7 mouse cellular contexts compared by ENCODE assay signal in the genomic region with DNA sequence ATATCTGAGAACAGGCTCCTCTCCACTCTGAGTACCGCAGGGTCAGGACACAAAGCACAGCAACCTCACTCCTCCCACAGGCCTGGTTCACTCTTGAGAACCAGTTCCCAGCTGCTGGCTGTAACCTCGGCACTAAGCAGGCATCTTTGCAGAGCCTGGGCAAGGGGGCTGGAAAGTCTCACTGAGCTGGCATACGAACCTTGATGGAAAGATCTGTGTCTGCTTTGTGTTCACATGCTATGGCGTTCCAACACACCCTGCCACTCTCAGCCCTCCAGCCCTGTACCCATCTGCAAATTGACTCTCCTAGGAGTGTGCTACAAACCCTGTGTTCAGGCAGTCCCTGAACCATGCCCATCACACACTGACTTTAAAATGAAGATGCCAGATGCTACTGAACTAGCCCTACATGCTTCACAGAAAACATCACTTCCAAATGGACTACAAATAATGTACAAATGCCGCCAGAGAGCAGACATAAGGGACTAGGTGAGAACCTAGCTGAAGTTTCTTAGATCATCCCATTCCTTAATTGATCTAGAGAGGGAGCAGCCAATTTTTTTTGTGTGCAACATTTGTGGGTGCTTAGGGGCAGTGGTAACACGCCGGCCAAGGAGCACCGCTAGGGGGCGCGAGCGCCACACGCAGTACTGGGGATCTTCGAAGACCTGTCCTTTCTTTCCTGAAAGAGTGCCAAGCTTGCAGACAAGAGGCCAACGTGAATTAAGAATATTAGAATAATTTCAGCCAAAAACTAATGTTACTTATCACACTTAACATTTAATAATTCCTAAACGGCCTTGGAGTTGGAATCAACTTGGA. TPM values are rescaled to one million over a fixed set of nuclear protein-coding genes. Genes with fewer than 3 reads are reported as not detected.
DNase-seq lines count a peak whose midpoint lies in the region; ATAC-seq lines count a peak whose summit lies in the region.

No protein-coding gene starts in this region.

- peak; percentile 78 for ATAC-seq in cerebellum, adult (ENCODE audit: insufficient number of reproducible peaks, low FRiP score, low TSS enrichment)
- peak; percentile 83 for ATAC-seq in frontal cortex, adult (ENCODE audit: low TSS enrichment)
- 0 out of 2 replicates have a peak, but pooled peaks have one; percentile 45 for ATAC-seq in midbrain, embryonic 16.5 days

- H3K9ac ChIP-seq in midbrain, embryonic 16.5 days (ENCODE audit: low read depth, low read length), result no peak overlapping the region

- H3K9me3 ChIP-seq in midbrain, embryonic 16.5 days (replicated peaks; ENCODE audit: control insufficient read depth, low read length, poor library complexity, severe bottlenecking), result no peaks in the 10 kb centered on the region

- H3K4me2 ChIP-seq in midbrain, embryonic 16.5 days (ENCODE audit: low read length), result no peak overlapping the region

- H3K27ac ChIP-seq in midbrain, embryonic 16.5 days (ENCODE audit: low read length), result no peak overlapping the region

- no peaks in the 10 kb centered on the region for H3K4me1 ChIP-seq in midbrain, embryonic 16.5 days (ENCODE audit: control insufficient read depth, insufficient read depth, low read length)

- DNase-seq in Muller cell, postnatal 12 days (ENCODE audit: inconsistent ontology term), result peak; percentile 74
- DNase-seq in induced T-regulatory cell, adult 2 months (ENCODE audit: low read depth), result peak; percentile 69
- DNase-seq in left cerebral cortex, adult 8-10 months (ENCODE audit: low spot score in 2 of 2), result peak; percentile 13 to 69
- peak; percentile 37 to 49 for DNase-seq in spleen, postnatal 36 days (ENCODE audit: low spot score in 2 of 2)

- WGBS in midbrain, embryonic 16.5 days, result 23% methylated on average over 15 of the region's 15 CpGs

- no peaks in the 10 kb centered on the region for H3K36me3 ChIP-seq in midbrain, embryonic 16.5 days (ENCODE audit: control insufficient read depth, insufficient read depth, low read length)

- no peaks in the 10 kb centered on the region; the same call in 1 of the 2 replicates for H3K27me3 ChIP-seq in midbrain, embryonic 16.5 days (ENCODE audit: control insufficient read depth, insufficient read depth, low read depth, low read length)

- no peak overlapping the region for H3K4me3 ChIP-seq in midbrain, embryonic 16.5 days (ENCODE audit: low read depth, low read length)

RNA-seq across cellular contexts. Expression of gene Lmbr1, which starts 11.0 kb away (rescaled TPM):
- total RNA-seq in left cerebral cortex, adult 8-10 months (2022), result 10 to 100 TPM; 28.6 to 37.1 (median 32.1) TPM
- polyA plus RNA-seq in midbrain, embryonic 16.5 days (2015; fragmentation: Nextera tagmentation; extraction: Ambion mirVana), result 44.0 and 46.2 TPM in 2 replicates

RNA-seq across cellular contexts. Expression of gene Nom1, which starts 45.3 kb away (rescaled TPM):
- 10 to 100 TPM; 25.1 to 28.9 (median 26.8) TPM for total RNA-seq in left cerebral cortex, adult 8-10 months (2022)
- 21.1 and 21.3 TPM in 2 replicates for polyA plus RNA-seq in midbrain, embryonic 16.5 days (2015; fragmentation: Nextera tagmentation; extraction: Ambion mirVana)
